Mouse (Mus musculus): ENCODE data around the gene Pid1.

The Pid1 gene

GRCm38 (mm10) chr1:84155585-84155930, 208.4 kb downstream of the Pid1 start:
- DNase-seq: no peak

GRCm38 (mm10) chr1:84154725-84155584, 209.0 kb downstream of the Pid1 start:
- DNase-seq: no peak

DNA sequence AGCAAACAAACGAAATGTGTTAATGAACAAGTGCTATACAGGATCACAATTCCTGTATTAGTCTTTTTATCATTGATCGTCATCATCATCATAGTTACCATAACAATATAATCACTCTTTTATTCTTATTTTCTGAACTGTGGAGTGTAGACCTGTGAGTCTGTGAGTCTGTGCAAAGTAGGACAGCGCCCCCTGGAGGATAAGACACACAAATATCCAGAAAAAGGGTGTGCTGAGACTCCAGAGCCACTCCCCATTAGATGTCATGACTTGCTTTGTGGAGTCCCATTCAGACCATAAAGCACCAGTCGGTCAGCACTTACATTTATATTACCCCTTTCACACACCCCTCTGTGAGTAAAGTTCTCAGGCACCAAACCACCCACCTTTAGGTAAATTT, 210.0 kb downstream of the Pid1 start:
- DNase-seq: no peak

- DNase-seq: no peak
Observed at GRCm38 (mm10) chr1:84141561-84141960, 222.4 kb downstream of the Pid1 start.

DNA sequence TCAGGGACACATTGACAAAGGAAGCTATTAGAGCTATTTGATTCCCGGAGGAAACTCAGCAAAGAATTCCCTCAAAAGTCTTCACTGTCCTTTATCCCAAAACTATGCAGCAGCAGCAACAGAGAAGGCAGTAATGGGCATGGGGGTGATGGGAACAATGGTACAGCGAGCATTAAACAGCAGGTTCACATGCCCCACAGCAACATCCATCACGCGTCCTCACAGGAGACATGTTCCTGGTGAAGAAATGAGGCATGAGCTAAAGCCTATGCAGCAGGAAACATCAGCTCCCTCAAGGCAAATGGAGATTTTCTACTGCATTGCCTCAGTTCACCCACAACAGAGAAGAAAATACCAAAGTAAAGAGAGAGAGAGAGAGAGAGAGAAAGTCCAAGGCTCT, 231.5 kb downstream of the Pid1 start:
- DNase-seq: no peak

GRCm38 (mm10) chr1:84131799-84132198, 232.2 kb downstream of the Pid1 start:
- no peak for DNase-seq

- peak; percentile 3 for DNase-seq
Observed at GRCm38 (mm10) chr1:84128510-84128909, 235.5 kb downstream of the Pid1 start.

DNA sequence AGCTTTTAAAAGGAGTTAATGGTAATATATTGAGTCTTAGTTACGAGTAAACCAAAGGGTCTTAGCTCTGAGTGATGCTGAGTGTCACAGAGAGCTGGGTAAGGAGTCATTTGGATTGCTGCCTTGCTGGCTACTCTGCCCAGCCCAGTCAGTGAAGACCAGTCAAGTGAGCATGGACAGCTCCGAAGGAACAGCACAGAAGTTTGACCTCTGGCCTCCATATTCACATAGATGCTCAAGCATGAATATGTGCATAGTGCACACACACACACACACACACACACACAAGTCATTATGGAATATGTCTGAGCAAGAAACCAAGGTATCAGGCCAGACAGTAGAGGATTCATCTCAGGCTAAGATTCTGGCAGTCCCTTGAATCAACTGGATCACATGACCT, 244.7 kb downstream of the Pid1 start:
- no peak for DNase-seq

DNA sequence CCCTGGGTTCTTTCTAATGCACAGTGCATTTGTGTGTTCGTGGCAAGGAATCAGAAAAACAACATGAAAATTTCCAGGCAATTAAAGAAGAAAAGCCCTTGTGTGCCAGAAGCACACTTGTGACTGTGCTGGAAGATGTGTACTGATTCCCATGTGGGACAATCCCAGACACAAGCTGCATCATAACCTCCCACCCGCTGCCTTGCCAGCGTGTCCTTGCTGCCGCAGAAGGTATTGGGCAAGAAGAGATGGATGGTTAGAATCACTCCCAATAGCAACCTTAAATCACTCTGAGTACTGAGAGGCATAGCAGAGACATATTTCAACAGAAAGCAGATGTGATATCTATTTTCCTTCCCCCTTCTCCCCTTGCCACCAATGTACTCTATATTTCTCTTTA, 257.2 kb downstream of the Pid1 start:
- no peak for DNase-seq

DNA sequence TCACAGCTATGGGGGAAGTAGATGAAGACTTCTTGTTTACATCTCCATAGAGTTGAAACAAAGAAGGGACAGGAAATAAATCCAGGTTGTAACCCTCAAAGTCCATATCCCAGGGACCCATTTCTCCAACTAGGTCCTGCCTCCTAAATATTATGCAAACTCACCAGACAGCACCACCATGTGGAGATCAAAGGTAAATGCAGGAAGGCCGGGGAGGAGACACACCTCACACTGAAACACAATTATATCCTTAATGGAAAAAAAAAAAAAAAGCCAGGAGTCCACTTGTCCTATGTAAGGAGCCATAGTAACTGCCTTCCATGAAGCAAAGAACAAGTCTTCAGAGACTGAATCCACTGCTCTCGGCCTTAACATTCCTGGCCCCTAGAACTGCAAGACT, 261.9 kb downstream of the Pid1 start:
- DNase-seq: no peak

GRCm38 (mm10) chr1:84097398-84097797, 266.6 kb downstream of the Pid1 start:
- DNase-seq: no peak

- no peak for DNase-seq
Observed at GRCm38 (mm10) chr1:84093291-84093690, 270.7 kb downstream of the Pid1 start.

DNA sequence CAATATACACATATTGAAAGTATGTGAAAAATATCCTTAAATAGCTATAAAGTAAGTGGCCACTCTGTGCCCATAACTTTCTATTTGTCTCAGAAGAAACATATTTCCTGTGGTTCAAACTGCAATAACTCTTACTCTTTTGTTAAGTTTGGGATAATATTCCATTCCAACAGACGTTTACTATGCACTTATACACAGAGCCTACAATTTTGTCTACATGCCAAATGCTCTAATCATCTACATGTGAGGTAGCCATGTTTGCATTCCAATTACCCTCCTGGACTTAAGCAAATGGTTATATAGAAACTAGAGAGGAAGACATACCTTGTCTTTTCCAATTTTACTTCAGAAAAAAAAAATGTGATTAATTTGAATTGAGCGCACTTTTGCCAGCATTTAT, 274.3 kb downstream of the Pid1 start:
- no peak for DNase-seq

DNA sequence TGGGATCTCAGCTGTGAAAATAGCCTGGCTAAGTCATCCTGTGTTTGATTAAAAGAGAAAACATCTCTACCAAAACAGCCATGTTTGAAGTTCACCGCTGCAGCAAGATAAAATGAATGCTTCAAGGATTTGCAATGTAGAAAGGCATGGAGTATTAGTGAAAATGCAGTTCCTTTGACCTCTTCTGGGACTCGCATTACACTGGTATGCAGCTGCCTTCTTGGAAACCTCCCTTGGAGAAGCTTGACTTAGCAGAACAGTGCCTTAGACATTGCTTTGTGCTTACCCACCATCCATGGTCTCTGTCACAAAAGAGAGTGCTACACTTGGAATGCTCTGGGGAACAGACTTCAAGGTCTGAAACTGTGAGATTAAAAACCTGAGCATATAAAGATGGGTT, 276.0 kb downstream of the Pid1 start:
- DNase-seq: no peak

- no peak for DNase-seq
Observed at GRCm38 (mm10) chr1:84087325-84087724, 276.7 kb downstream of the Pid1 start.

DNA sequence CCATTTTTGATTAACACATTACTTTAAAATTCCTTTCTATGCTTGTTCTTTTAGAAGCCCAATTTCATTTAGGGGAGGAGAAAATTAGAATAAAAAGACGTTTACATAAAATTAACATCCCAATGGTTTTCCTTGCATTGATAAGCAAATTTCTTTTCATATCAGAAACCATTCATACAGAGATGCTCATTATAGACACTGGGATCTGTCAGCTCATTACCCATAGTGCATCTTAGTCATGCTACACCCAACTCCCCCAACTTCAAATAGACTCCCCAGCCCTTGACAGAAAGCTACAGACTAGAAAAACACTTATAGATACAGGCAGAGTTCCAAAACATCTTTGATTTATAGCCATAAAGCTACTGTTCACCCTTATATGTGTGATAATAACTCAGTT, 277.5 kb downstream of the Pid1 start:
- DNase-seq: no peak

DNA sequence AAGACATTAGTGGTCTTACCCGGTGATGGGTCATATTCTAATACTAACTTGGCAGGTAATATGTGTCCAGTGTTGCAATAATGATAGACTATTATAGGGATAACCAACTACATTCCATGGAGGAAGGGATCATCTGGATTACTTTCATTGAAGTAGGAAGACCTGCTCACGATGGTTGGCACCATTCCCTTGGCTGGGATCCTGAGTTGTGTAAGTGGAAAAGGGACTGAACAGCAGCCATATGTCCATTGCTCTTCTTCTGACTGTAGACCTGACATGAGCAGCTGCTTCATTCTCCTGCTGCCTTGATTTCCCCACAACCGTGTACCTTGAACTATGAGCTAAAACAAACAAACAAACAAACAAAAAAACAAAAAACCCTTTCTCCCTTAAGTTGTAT, 278.6 kb downstream of the Pid1 start:
- DNase-seq: no peak

DNA sequence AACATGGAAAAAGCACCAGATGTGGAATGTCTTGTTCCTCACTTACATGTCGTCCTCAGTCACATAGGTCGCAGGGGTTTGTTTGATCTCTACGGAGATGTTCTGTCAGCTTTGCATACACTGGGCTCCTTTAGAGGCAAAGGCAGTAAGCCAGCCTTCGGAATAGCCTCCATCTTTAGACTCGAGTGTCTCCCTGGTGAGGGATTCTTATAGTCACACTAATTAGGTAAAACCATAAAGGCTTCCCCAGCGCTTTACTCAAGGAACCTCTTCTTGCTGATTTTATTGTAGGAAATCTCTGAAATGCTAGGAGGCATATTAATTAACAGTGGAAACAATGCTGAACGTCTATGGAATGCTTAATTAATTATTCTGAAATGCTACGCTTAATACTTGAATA, 284.4 kb downstream of the Pid1 start:
- no peak for DNase-seq

GRCm38 (mm10) chr1:84077023-84077422, 287.0 kb downstream of the Pid1 start:
- no peak for DNase-seq

DNA sequence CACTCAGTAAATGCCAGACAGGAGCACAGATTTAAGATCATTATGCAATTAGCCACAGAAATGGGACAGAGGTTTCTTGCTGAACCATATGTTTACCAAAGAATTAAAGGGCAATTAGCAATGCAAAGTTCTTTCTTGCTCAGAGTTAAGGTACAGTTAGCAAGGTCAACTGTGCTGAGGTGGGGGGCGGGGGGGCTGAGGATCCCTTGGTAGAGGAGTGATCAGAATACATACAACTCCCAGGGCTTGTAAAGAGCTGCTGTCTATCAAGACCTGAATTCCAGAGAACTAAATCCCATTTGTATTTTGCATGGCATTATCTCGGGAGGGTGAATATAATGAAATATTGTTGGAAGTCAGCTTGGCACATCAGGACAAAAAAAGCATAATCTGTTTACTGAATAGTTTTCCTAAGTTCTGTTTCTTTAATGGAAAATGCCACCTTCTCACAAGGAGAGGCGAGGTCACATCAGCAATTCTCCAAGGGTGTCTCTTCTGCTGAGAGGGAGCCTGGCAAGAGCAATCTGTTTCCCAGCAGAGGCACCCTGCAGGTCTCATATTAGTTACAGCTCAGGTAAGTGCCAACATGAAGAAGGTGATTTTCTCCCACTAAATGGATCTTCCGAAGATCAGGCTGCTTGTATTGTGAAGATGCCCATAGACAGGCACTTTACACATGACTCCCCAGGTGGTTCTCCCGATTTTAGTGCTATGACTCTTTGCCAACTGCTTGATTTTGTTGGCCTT, 306.9 kb downstream of the Pid1 start:
- no peak for DNase-seq

DNA sequence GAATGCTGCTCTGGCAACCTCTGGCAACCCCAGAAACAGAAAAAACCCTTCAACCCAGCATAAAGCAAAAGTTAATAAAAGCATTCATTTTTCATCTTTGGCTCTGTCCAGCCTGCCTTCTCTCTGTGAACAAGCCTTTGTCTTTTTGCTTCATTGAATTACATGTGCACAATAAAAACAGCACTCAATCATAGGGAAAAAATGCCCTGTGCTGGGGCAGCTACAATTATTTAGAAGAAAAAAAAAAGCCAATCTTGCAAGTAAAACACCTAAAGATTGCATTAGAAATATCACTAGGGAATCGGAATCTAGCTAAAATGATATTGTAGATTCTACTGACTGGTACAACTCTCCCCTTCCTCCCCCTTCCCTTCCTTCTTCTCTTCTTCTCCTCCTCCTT, 307.7 kb downstream of the Pid1 start:
- DNase-seq: no peak

DNA sequence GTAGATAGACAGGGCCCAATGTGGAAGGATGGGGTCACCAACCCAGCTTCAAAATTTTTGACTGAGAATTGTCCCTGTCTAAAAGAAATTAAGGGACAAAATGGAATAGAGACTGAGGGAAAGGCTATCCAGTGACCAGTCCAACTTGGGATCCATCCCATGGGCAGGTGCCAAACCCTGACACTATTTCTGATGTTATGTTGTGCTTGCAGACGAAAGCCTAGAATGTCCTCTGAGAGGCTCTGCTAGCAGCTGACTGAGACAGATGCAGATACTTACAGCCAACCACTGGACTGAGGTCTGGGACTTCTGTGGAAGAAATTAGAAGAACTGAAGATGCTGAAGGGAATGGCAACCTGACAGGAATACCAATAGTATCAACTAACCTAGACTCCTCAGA, 338.2 kb downstream of the Pid1 start:
- DNase-seq: no peak

DNA sequence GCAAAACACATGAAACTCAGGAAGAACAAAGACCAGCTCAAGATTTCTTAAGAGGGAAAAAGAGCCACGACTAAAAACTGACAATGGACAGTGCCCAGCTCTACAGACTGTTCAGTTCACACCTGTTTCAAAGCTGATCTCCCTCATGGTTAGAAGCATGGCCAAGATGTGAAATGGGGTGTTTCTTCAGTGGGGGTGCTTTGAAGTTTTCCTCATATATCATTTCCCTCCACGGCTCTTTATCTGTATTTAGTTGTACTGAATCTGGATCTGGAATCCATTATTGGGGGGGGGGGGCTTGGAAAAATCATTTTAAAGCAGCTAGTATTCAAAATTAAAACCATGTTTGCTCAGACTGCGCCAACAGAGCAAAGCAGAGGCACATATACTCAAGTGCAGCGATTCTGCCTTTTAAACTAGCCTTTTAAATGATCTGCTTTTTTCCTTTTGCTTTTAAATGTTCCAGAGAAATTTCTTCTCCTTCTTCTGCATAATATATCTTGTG, 351.1 kb downstream of the Pid1 start:
- no peak for DNase-seq

DNA sequence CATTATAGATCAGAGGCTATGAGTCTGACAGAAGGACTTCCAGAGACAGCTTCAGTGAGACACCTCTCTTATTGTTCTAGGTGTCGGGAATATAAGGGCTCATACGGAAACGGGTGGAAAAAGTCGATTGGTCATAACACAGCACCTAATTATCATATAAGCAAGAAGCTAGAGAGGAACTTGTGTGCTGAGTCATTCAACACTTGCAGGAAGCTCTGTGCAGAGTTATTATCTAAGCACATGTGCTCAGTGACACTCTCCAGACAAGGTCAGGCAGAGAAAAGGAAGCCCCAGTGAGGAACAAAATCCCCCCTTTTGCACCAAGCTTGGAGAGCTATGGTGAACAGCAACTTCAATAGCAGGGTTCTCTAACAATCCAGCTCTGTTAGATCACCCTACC, 361.4 kb downstream of the Pid1 start:
- DNase-seq: no peak
